ENCODE assay signal across 19 mouse cellular contexts in genomic region chr12:82319436-82320131, GRCm38 (mm10).
A peak's percentile ranks its signal among the peaks of the same experiment; 100 is the strongest.
DNase-seq lines count a peak whose midpoint lies in the region; ATAC-seq and TF ChIP-seq lines count a peak whose summit lies in the region.
"Had no signal": no experiment of that assay in that cellular context is flagged by ENCODE, and none has a peak within 500 bp of the region (broad histone marks: within the 10 kb centered on the region; RNA-seq: fewer than 3 reads in every experiment).

No protein-coding gene starts in this region.

- H3K4me3 ChIP-seq in liver, postnatal 0 days (ENCODE audit: low read depth, low read length): no peak overlapping the region
- H3K4me3 ChIP-seq in stomach, postnatal 0 days (ENCODE audit: low read depth, low read length): no peak overlapping the region
- H3K4me3 ChIP-seq: embryonic facial prominence, embryonic 10.5 days; gastrocnemius, adult 2 months; heart, embryonic 15.5 days; hindbrain, embryonic 10.5 days; hindbrain, embryonic 15.5 days had no signal

- H3K4me1 ChIP-seq in liver, postnatal 0 days (ENCODE audit: insufficient read depth): no peaks in the 10 kb centered on the region
- H3K4me1 ChIP-seq in stomach, postnatal 0 days (replicated peaks; ENCODE audit: control insufficient read depth, insufficient read depth): no peaks in the 10 kb centered on the region

- no peak for TF ChIP-seq EP300 in liver, postnatal 0 days (IDR thresholded peaks at IDR 0.05; ENCODE audit: low read depth)
- no peak for TF ChIP-seq EP300 in stomach, postnatal 0 days (optimal IDR thresholded peaks at IDR 0.05)

- H3K36me3 ChIP-seq in liver, postnatal 0 days (replicated peaks; ENCODE audit: insufficient read depth, low read length): no peaks in the 10 kb centered on the region
- no peaks in the 10 kb centered on the region for H3K36me3 ChIP-seq in stomach, postnatal 0 days (ENCODE audit: control insufficient read depth, insufficient read depth, low read length)
- H3K36me3 ChIP-seq: embryonic facial prominence, embryonic 10.5 days; heart, embryonic 15.5 days; hindbrain, embryonic 10.5 days; hindbrain, embryonic 15.5 days had no signal

- TF ChIP-seq CTCF in liver, postnatal 0 days (IDR thresholded peaks at IDR 0.05; ENCODE audit: low read depth): no peak
- TF ChIP-seq CTCF in stomach, postnatal 0 days (IDR thresholded peaks at IDR 0.05; ENCODE audit: low read depth): no peak

- ATAC-seq in liver, postnatal 0 days: peak; percentile 77
- no peak for ATAC-seq in stomach, postnatal 0 days (ENCODE audit: low FRiP score, low TSS enrichment)
- ATAC-seq: forebrain, embryonic 14.5 days had no signal

- no peaks in the 10 kb centered on the region for H3K9me3 ChIP-seq in liver, postnatal 0 days (ENCODE audit: low read length)
- H3K9me3 ChIP-seq in stomach, postnatal 0 days (ENCODE audit: control insufficient read depth, low read length): no peaks in the 10 kb centered on the region
- H3K9me3 ChIP-seq: embryonic facial prominence, embryonic 10.5 days; heart, embryonic 15.5 days; hindbrain, embryonic 10.5 days; hindbrain, embryonic 15.5 days had no signal

- peak; percentile 45 for DNase-seq in kidney, adult 9 months
- DNase-seq in kidney, postnatal 25 days: no peak
- peak; percentile 3 for DNase-seq in retina, embryonic 14.5 days (ENCODE audit: low spot score)
- no peak for DNase-seq in retina, postnatal 1 day
- DNase-seq in liver, postnatal 0 days: no peak
- DNase-seq in stomach, postnatal 0 days (ENCODE audit: low spot score): no peak
- DNase-seq: adrenal gland, adult 2 months; adrenal gland, postnatal 25 days; cerebellum, adult 18-20 months; cerebellum, adult 9-11 months; gastrocnemius, adult 2 months; gastrocnemius, postnatal 25 days; heart, postnatal 14 days had no signal

- no peaks in the 10 kb centered on the region for H3K27me3 ChIP-seq in liver, postnatal 0 days (ENCODE audit: insufficient read depth, low read length)
- H3K27me3 ChIP-seq in stomach, postnatal 0 days (ENCODE audit: control insufficient read depth, insufficient read depth, low read length): no peaks in the 10 kb centered on the region
- H3K27me3 ChIP-seq: heart, embryonic 15.5 days; hindbrain, embryonic 15.5 days had no signal

- peak overlapping the region; percentile 42; the same call in 1 of the 2 replicates for H3K4me2 ChIP-seq in liver, postnatal 0 days (ENCODE audit: low read depth, low read length)
- H3K4me2 ChIP-seq in stomach, postnatal 0 days (replicated peaks; ENCODE audit: low read depth): no peak overlapping the region
- H3K4me2 ChIP-seq: heart, embryonic 11.5 days; heart, embryonic 15.5 days; hindbrain, embryonic 15.5 days had no signal

- no peak overlapping the region for H3K27ac ChIP-seq in liver, postnatal 0 days (ENCODE audit: low read depth)
- H3K27ac ChIP-seq in stomach, postnatal 0 days (replicated peaks): no peak overlapping the region
- H3K27ac ChIP-seq: embryonic facial prominence, embryonic 10.5 days; gastrocnemius, adult 2 months; heart, embryonic 15.5 days; hindbrain, embryonic 10.5 days; hindbrain, embryonic 15.5 days had no signal

- H3K9ac ChIP-seq in liver, postnatal 0 days (replicated peaks): no peak overlapping the region
- H3K9ac ChIP-seq in stomach, postnatal 0 days (ENCODE audit: low read length): no peak overlapping the region
- H3K9ac ChIP-seq: heart, embryonic 15.5 days; hindbrain, embryonic 15.5 days had no signal

- 61% methylated on average over 7 of the region's 7 CpGs for WGBS in liver, postnatal 0 days (ENCODE audit: insufficient replicate concordance)
- WGBS in stomach, postnatal 0 days: 66% methylated on average over 7 of the region's 7 CpGs

Comparison
In these comparisons a context has a peak if more than half of its experiments do, and no peak if none do; other contexts are left out.
1. DNase-seq: peak in kidney, adult 9 months (single experiment) and retina, embryonic 14.5 days (single experiment); none in kidney, postnatal 25 days (0 of 2), retina, postnatal 1 day (single experiment), liver, postnatal 0 days (single experiment) and stomach, postnatal 0 days (single experiment).